Comparison of ENCODE assay signal across 9 mouse cellular contexts in the genomic region with DNA sequence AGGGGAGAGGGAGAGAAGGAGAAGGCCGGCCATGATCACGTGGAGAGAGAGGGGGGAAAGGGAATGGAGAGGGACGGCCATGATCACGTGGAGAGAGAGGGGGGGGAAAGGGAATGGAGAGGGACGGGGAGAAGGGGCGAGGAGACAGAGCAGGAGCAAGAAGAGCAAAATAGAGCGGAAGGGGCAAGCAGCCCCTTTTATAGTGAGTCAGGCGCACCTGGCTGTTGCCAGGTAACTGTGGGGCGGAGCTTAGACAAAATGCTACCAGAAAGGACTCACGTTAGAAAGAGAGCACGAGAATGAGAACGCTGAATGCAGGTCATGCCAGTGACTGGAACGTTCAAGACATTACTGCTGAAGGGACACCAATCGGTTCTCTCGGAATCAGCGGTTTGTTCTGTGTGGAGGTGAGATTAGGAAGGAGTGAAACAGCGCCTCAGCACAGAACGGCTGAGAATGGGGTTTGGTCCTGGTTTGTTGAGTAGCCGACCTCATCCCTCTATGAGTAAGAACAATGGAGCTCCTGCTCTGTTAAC. TPM values are rescaled to one million over a fixed set of nuclear protein-coding genes. Genes with fewer than 3 reads are reported as not detected.
DNase-seq lines count a peak whose midpoint lies in the region; ATAC-seq and TF ChIP-seq lines count a peak whose summit lies in the region.
"Had no signal": no experiment of that assay in that cellular context is flagged by ENCODE, and none has a peak within 500 bp of the region (broad histone marks: within the 10 kb centered on the region; RNA-seq: fewer than 3 reads in every experiment).

No protein-coding gene starts in this region.

- H3K27me3 ChIP-seq in heart, embryonic 13.5 days (replicated peaks), result no peaks in the 10 kb centered on the region; the same call in 1 of the 2 replicates
- H3K27me3 ChIP-seq in hindbrain, embryonic 13.5 days, result no peaks in the 10 kb centered on the region
- H3K27me3 ChIP-seq in midbrain, embryonic 14.5 days (ENCODE audit: control insufficient read depth, insufficient read depth, low read length), result no peaks in the 10 kb centered on the region

- H3K4me3 ChIP-seq in heart, embryonic 13.5 days, result peak overlapping the region; percentile 39
- H3K4me3 ChIP-seq in hindbrain, embryonic 13.5 days, result peak overlapping the region; percentile 32
- H3K4me3 ChIP-seq in midbrain, embryonic 14.5 days (replicated peaks; ENCODE audit: low read depth, low read length), result peak overlapping the region; percentile 19

- H3K9ac ChIP-seq in heart, embryonic 13.5 days, result peak overlapping the region; percentile 68
- no peak overlapping the region for H3K9ac ChIP-seq in hindbrain, embryonic 13.5 days
- 0 out of 2 replicates have a peak overlapping the region, but pooled peaks have one; percentile 12 for H3K9ac ChIP-seq in midbrain, embryonic 14.5 days (replicated peaks; ENCODE audit: low read length)

- WGBS in heart, embryonic 13.5 days, result 12% methylated on average over 19 of the region's 19 CpGs
- WGBS in hindbrain, embryonic 13.5 days, result 16% methylated on average over 19 of the region's 19 CpGs
- 18% methylated on average over 19 of the region's 19 CpGs for WGBS in midbrain, embryonic 14.5 days

- H3K4me2 ChIP-seq in heart, embryonic 13.5 days, result peak overlapping the region; percentile 66
- peak overlapping the region; percentile 48 for H3K4me2 ChIP-seq in hindbrain, embryonic 13.5 days
- peak overlapping the region; percentile 51 for H3K4me2 ChIP-seq in midbrain, embryonic 14.5 days (ENCODE audit: low read length)

- no peak overlapping the region for H3K27ac ChIP-seq in heart, embryonic 13.5 days (replicated peaks)
- H3K27ac ChIP-seq in hindbrain, embryonic 13.5 days, result no peak overlapping the region
- 0 out of 2 replicates have a peak overlapping the region, but pooled peaks have one; percentile 20 for H3K27ac ChIP-seq in midbrain, embryonic 14.5 days (replicated peaks; ENCODE audit: low read depth, low read length)

- no peaks in the 10 kb centered on the region for H3K4me1 ChIP-seq in heart, embryonic 13.5 days
- H3K4me1 ChIP-seq in hindbrain, embryonic 13.5 days (replicated peaks), result 0 out of 2 replicates have a peak, but pooled peaks cover 4% of the 10 kb centered on the region
- H3K4me1 ChIP-seq in midbrain, embryonic 14.5 days (ENCODE audit: control insufficient read depth, insufficient read depth, low read length), result no peaks in the 10 kb centered on the region

- no peak for DNase-seq in heart, adult 9 months (ENCODE audit: low spot score in 2 of 2)
- DNase-seq in brain, embryonic 14.5 days (ENCODE audit: low read depth), result peak; percentile 73
- peak; percentile 63 for DNase-seq in midbrain, embryonic 14.5 days
- no peak for DNase-seq in layer of hippocampus, adult 11-12 months (ENCODE audit: low spot score)
- no peak for DNase-seq in adrenal gland, adult 8-10 months

- no peaks in the 10 kb centered on the region for H3K36me3 ChIP-seq in heart, embryonic 13.5 days
- no peaks in the 10 kb centered on the region for H3K36me3 ChIP-seq in hindbrain, embryonic 13.5 days
- no peaks in the 10 kb centered on the region for H3K36me3 ChIP-seq in midbrain, embryonic 14.5 days (ENCODE audit: control insufficient read depth, insufficient read depth, low read length)
- H3K36me3 ChIP-seq: G1E had no signal

- no peak for TF ChIP-seq CTCF in brain, embryonic 14.5 days (IDR thresholded peaks at IDR 0.05; ENCODE audit: borderline replicate concordance, extremely low read depth, insufficient read depth, insufficient read length)

- H3K9me3 ChIP-seq in heart, embryonic 13.5 days, result no peaks in the 10 kb centered on the region
- H3K9me3 ChIP-seq in hindbrain, embryonic 13.5 days, result no peaks in the 10 kb centered on the region
- H3K9me3 ChIP-seq in midbrain, embryonic 14.5 days (ENCODE audit: control insufficient read depth, low read length), result no peaks in the 10 kb centered on the region
- H3K9me3 ChIP-seq: G1E had no signal

- ATAC-seq in heart, embryonic 13.5 days (ENCODE audit: extremely low read depth, insufficient number of reproducible peaks, low FRiP score, low TSS enrichment), result no peak
- ATAC-seq in hindbrain, embryonic 13.5 days (ENCODE audit: low FRiP score), result peak; percentile 39; the same call in 1 of the 2 replicates
- ATAC-seq in midbrain, embryonic 14.5 days (ENCODE audit: low FRiP score, low TSS enrichment), result no peak
- no peak for ATAC-seq in erythroblast, adult 5-6 weeks (replicated peaks; ENCODE audit: low FRiP score, poor library complexity, severe bottlenecking)

- no peak for TF ChIP-seq POLR2A in brain, embryonic 14.5 days (IDR thresholded peaks at IDR 0.05; ENCODE audit: borderline replicate concordance, extremely low read depth, insufficient read depth, insufficient read length, poor library complexity, severe bottlenecking)

RNA-seq across cellular contexts. Expression of gene Scd3, which starts 34.5 kb away (rescaled TPM):
- polyA plus RNA-seq in heart, embryonic 13.5 days (2015; fragmentation: Nextera tagmentation; extraction: Ambion mirVana), result 0.29 and 0.39 TPM in 2 replicates
- polyA plus RNA-seq in brain, embryonic 14.5 days (2012; rRNA removed), result 3.1 and 3.5 TPM in 2 replicates
- polyA plus RNA-seq in hindbrain, embryonic 13.5 days (2015; fragmentation: Nextera tagmentation; extraction: Ambion mirVana), result 3.5 and 4.4 TPM in 2 replicates
- 4.4 and 4.5 TPM in 2 replicates for polyA plus RNA-seq in midbrain, embryonic 14.5 days (2014; fragmentation: Nextera tagmentation; extraction: Ambion mirVana)
- total RNA-seq in adrenal gland, adult 8-10 months (2022), result under 1 TPM in 3 of 4 experiments, not detected in 1; 0.06 to 0.31 (median 0.12) TPM
- total RNA-seq in erythroblast, adult 5-6 weeks (2015; ENCODE audit: low replicate concordance), result not detected in 2 replicates
- total RNA-seq in erythroblast, adult 5-6 weeks (2017; ENCODE audit: low replicate concordance), result not detected in 2 replicates
- polyA plus RNA-seq: G1E had no signal

RNA-seq across cellular contexts. Expression of gene Pkd2l1, which starts 45.3 kb away (rescaled TPM):
- polyA plus RNA-seq in heart, embryonic 13.5 days (2015; fragmentation: Nextera tagmentation; extraction: Ambion mirVana), result 0.04 TPM in 1 of 2 replicates, not detected in the other
- 0.19 and 0.26 TPM in 2 replicates for polyA plus RNA-seq in brain, embryonic 14.5 days (2012; rRNA removed)
- 0.13 and 0.34 TPM in 2 replicates for polyA plus RNA-seq in hindbrain, embryonic 13.5 days (2015; fragmentation: Nextera tagmentation; extraction: Ambion mirVana)
- not detected in 2 replicates for polyA plus RNA-seq in midbrain, embryonic 14.5 days (2014; fragmentation: Nextera tagmentation; extraction: Ambion mirVana)
- total RNA-seq in adrenal gland, adult 8-10 months (2022), result not detected
- not detected in 2 replicates for total RNA-seq in erythroblast, adult 5-6 weeks (2015; ENCODE audit: low replicate concordance)
- not detected in 2 replicates for total RNA-seq in erythroblast, adult 5-6 weeks (2017; ENCODE audit: low replicate concordance)
- total RNA-seq: G1E had no signal
- polyA plus RNA-seq: G1E had no signal

RNA-seq across cellular contexts. Expression of gene Scd2, which starts 55.9 kb away (rescaled TPM):
- 124 and 130 TPM in 2 replicates for polyA plus RNA-seq in heart, embryonic 13.5 days (2015; fragmentation: Nextera tagmentation; extraction: Ambion mirVana)
- polyA plus RNA-seq in brain, embryonic 14.5 days (2012; rRNA removed), result 346 and 452 TPM in 2 replicates
- 246 and 249 TPM in 2 replicates for polyA plus RNA-seq in hindbrain, embryonic 13.5 days (2015; fragmentation: Nextera tagmentation; extraction: Ambion mirVana)
- 194 and 281 TPM in 2 replicates for polyA plus RNA-seq in midbrain, embryonic 14.5 days (2014; fragmentation: Nextera tagmentation; extraction: Ambion mirVana)
- 1,000 to 10,000 TPM in 3 of 4 experiments, 100 to 1,000 TPM in 1; 965 to 1,225 (median 1,109) TPM for total RNA-seq in adrenal gland, adult 8-10 months (2022)
- 11.3 and 16.7 TPM in 2 replicates for total RNA-seq in erythroblast, adult 5-6 weeks (2015; ENCODE audit: low replicate concordance)
- total RNA-seq in erythroblast, adult 5-6 weeks (2017; ENCODE audit: low replicate concordance), result 17.3 and 20.9 TPM in 2 replicates

Comparison
In these comparisons a context has a peak if more than half of its experiments do, and no peak if none do; other contexts are left out.
1. DNase-seq: peak in brain, embryonic 14.5 days (single experiment) and midbrain, embryonic 14.5 days (single experiment); none in heart, adult 9 months (0 of 2), layer of hippocampus, adult 11-12 months (single experiment) and adrenal gland, adult 8-10 months (single experiment).
2. Peak in every context shown above with its lines, with median percentiles within 50 percentile points of each other: H3K4me2 ChIP-seq and H3K4me3 ChIP-seq.